Mouse (Mus musculus): ENCODE data around the gene Fcnb. TPM values are rescaled to one million over a fixed set of nuclear protein-coding genes. Genes with fewer than 3 reads are reported as not detected.

Fcnb gene
- total RNA-seq (2023), result 100 to 1,000 TPM; 144 to 154 TPM

DNA sequence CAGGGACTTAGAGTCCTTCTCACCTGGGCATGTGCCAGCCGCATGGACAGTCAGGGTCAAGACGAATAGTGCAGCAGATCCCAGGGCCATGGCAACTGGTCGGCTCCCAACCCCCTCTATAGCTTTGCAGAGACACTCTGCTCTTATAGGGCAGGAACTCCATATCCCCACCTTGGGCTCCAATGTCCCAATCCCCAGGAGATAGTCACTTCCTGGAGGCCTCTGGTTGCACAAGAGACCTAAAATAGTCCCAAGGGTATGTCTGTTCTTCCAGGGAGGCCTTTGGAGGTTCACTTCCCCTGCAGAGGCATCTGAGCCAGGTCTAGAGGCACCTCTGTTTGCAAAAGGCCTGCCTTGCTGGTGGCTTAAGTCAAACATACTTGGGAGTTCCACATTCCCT, at the start of gene Fcnb:
Gene Fcnb (minus strand): TSS at position 118 of the 400 bp plus-strand sequence.

Other genes with a start within 250 kb of the Fcnb start
- 1 to 10 TPM; 1.2 to 2.8 TPM for gene Col5a1, start 198.5 kb downstream of the Fcnb start, total RNA-seq (2023)
- 10 to 100 TPM; 21.3 to 29.5 TPM for gene Olfm1, start 108.1 kb upstream of the Fcnb start, total RNA-seq (2023)